Mouse (Mus musculus) megakaryocyte, embryonic 14.5 days (primary cell): ENCODE results near the gene Pla2g16.

Source experiments
- FLI1 ChIP-seq: IDR thresholded peaks from 2 replicates; pipeline ENCODE4 v1.6.1; 2012; ENCODE audit warnings: low read length, inconsistent platforms, mixed read lengths
- GATA1 ChIP-seq: IDR thresholded peaks from 3 replicates; pipeline ENCODE4 v1.6.1; 2012; ENCODE audit warnings: mixed read lengths, low read length, inconsistent platforms, borderline replicate concordance

DNA sequence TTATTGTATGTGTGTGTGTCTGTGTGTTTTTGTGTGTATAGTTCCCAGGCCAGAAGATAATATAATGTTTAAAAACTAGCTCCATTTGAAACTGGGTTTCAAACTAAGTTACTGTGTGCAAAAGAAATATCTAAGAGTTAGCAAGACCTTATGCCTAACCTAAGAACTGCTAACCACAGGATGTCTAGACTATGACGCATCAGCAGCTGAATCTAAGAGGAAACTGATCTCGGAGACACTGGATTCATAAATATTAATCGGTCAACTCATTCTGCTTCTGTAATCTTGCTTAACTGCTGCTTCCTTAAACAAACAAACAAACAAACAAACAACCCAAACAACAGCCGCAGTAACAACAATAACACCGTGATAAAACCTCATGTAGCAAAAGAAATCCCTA lies 12.4 kb downstream of the Pla2g16 start:
- no peak for TF ChIP-seq GATA1
- TF ChIP-seq FLI1, result no peak
